Mouse (Mus musculus): Measurements from ENCODE around the gene Tagap1. TPM values are rescaled to one million over a fixed set of nuclear protein-coding genes. Genes with fewer than 3 reads are reported as not detected.

The Tagap1 gene
- 3.4 and 3.9 TPM in 2 replicates for polyA plus RNA-seq (2012; rRNA removed)

DNA sequence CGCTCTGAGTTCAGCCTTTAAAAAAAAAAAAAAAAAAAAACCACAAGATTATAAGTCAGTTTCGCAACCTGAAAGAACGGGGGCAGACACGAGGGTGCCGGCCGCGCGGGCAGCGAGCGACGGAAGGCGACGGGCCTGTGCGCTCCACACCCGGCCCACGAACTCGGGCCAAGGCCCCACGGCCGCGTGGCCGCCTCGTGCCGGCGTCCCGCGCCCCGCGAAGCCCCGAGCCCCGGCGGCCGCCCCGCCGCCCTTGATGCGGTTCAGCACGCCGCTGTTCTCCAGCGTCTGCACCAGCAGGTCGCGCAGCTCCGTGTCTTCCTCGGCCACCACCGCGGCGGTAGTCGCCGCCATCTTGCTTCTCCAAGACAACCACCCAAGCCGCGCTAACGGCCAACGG lies at the start of gene Tagap1:
Gene Tagap1 (minus strand): TSS at position 381 of the 400 bp plus-strand sequence.

DNA sequence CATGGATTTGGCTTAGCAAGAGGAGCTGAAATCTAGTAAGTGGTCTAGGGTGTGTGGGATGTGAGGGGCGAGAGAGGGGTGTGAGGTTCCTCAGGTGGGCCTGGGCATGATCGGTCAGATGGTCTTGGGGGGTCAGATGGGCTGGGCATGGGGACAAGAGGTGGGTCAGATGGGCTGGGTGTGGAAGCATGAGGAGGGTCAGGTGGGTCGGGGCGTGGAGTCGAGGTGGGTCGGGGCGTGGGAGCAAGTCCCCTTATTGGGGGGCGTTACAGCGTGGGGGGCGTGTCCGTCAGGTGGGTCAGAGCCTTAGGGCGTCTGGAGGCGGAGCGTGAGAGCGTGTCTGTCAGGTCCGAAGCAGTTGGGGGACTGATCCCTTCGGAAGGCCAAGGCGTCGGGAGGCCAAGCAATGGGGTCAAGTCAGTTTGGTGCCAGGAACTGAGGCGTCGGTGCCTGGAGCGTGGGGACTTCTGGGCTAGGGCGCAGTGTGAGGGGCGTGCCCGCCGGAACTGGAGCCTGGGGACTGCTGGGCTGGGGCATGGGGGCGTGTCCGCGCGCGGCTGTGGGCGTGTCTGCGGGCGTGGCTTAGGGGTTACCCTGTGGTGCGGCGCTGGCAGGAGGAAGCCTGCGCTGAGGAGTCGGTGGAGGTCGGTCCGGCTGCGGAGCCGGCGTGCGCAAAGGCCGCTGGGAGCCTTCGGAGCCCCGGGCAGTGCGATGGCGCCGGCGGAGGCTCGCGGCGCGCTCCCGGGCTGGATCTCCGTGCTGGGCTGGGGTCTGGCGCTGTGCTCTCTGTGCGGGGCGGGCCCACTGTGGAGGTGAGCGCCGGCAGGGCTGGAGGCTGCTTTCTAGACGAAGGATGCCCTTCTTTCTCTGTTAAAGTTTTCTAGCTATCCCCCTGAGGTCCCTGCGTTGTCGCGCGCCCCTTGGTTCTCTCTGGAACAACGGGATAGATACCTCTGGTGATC lies 17.6 kb upstream of the Tagap1 start, which contains the start of gene Gm49721:
Gene Gm49721 (plus strand): TSS at position 618 of the 962 bp plus-strand sequence.

DNA sequence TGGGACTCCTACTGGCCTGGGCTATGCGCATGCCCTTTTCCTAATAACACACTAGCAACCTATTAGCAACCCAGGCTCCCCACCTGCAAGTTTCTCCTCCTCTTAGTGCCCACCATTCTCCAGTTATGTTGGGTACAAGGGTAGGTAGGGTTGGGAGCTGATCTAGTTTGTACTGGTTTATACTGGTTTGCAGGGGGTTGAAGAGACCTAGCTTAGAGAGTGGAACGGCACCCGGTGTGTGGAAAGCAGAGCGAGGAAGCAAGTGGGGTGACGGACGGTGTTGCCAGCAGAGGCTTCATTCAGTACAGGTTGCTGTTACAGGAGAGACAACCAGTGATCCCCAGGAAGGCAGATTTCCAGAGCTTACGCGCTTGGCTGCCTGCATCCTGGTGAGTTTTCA lies 9.4 kb upstream of the Tagap1 start, which contains the start of gene Rnaset2b:
Gene Rnaset2b (plus strand): TSS at position 301 of the 400 bp plus-strand sequence.

DNA sequence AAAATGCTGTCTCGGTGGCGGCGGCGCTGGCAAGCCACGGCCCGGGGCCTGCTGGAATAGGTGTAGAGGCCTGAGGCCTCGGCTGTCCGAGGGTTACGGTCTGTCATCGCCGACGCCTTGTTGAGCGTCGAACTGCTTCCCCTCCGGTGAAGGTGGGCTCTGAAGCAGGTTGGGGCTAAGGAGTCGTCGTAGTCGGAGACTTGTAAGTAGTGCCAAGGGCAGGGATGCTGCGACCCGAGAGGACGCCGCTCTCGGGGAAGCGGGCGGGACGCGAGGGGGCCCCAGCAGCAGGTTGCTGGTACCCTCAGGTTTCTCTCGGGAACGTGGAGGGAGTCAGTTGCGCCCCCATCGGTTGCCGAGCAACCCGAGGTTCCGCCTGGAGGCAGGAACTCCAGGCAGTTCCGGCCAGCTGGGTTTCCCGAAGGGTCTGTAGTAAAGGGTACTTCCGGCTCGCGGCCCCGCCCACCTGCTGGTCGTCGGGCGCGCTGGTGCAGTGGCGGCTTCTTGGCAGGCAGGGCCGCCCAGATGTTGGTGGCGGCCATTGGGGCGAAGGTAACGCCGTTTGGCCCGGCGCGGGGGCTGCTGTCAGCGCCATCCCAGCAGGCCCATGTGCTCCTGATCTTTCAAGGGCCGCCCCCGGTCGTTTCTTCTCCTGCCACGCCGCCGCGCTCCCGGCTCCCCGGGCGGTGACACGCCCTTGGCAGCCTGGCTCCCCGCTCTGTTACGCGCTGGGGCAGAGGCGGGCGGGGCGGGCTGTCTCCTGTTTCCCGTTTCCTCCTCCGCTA lies 12.8 kb downstream of the Tagap1 start, which contains the start of gene Rsph3b:
Gene Rsph3b (minus strand): TSS at position 699 of the 785 bp plus-strand sequence.

Other genes starting within 250 kb of the Tagap1 start
- gene Ezr, start 178.4 kb downstream of the Tagap1 start, polyA plus RNA-seq (2012; rRNA removed), result 96.7 and 125 TPM in 2 replicates
- gene Rsph3b, start 12.5 kb downstream of the Tagap1 start, polyA plus RNA-seq (2012; rRNA removed), result 17.3 and 18.9 TPM in 2 replicates
- gene Rnaset2b, start 9.5 kb upstream of the Tagap1 start, polyA plus RNA-seq (2012; rRNA removed), result 14.8 and 26.1 TPM in 2 replicates
- gene Gm49721, start 17.7 kb upstream of the Tagap1 start, polyA plus RNA-seq (2012; rRNA removed), result 0.41 TPM in 1 of 2 replicates, not detected in the other
- 0.13 TPM in 1 of 2 replicates, not detected in the other for gene Gm1604a, start 64.4 kb upstream of the Tagap1 start, polyA plus RNA-seq (2012; rRNA removed)
- 2.3 and 2.5 TPM in 2 replicates for gene Rps6ka2, start 209.0 kb upstream of the Tagap1 start, polyA plus RNA-seq (2012; rRNA removed)

Data from stomach, adult 2 months (tissue).